Mouse (Mus musculus) heart, embryonic 11.5 days (tissue): ENCODE measurements around the gene Dnajc16. TPM values are rescaled to one million over a fixed set of nuclear protein-coding genes. Genes with fewer than 3 reads are reported as not detected.

Experiments
- ATAC-seq: fragments of 200-750 bp; cut with Nextera tagmentation; replicated peaks from 2 replicates; pipeline ENCODE4 v1.8.0; 2017; ENCODE audit warnings: moderate library complexity; ENCODE audit not compliant: insufficient number of reproducible peaks, low FRiP score, low TSS enrichment
- H3K27ac ChIP-seq: fragments of 300-500 bp; sonication (generic); 2 replicates; pipeline ENCODE4 v1.5.1; 2014; ENCODE audit warnings: mild to moderate bottlenecking, low read depth, low read length
- H3K27me3 ChIP-seq: fragments of 300-500 bp; sonication (generic); 2 replicates; pipeline ENCODE4 v1.6.1; 2014; ENCODE audit warnings: mild to moderate bottlenecking, low read length, mixed read lengths; ENCODE audit not compliant: control insufficient read depth, insufficient read depth
- H3K36me3 ChIP-seq: fragments of 300-500 bp; sonication (generic); 2 replicates; pipeline ENCODE4 v1.6.1; 2014; ENCODE audit warnings: mild to moderate bottlenecking, low read length, moderate library complexity, mixed read lengths; ENCODE audit not compliant: control insufficient read depth, insufficient read depth
- H3K4me1 ChIP-seq: fragments of 300-500 bp; sonication (generic); 2 replicates; pipeline ENCODE4 v1.6.1; 2014; ENCODE audit warnings: low read length; ENCODE audit not compliant: control insufficient read depth, insufficient read depth
- H3K4me2 ChIP-seq: fragments of 300-500 bp; sonication (generic); 2 replicates; pipeline ENCODE4 v1.6.1; 2014; ENCODE audit warnings: mild to moderate bottlenecking, moderate library complexity
- H3K4me3 ChIP-seq: fragments of 300-500 bp; sonication (generic); 2 replicates; pipeline ENCODE4 v1.5.1; 2014; ENCODE audit warnings: low read depth, low read length
- H3K9ac ChIP-seq: fragments of 300-500 bp; sonication (generic); 2 replicates; pipeline ENCODE4 v1.6.1; 2014; ENCODE audit warnings: mild to moderate bottlenecking, low read depth, low read length, moderate library complexity
- H3K9me3 ChIP-seq: fragments of 300-500 bp; sonication (generic); replicated peaks from 2 replicates; pipeline ENCODE4 v1.6.1; 2016; ENCODE audit warnings: low read length; ENCODE audit not compliant: control insufficient read depth
- WGBS: fragments of 180-500 bp; shearing (Covaris S2); extraction: QIAGEN DNeasy Blood & Tissue Kit; methylation state at CpG from one replicate; pipeline ENCODE4 v1.1.7; 2014; ENCODE audit not compliant: insufficient replicate concordance; 5-methylcytosine and 5-hydroxymethylcytosine counted together
- polyA plus RNA-seq: library from polyadenylated mRNA; unstranded; fragments of >200 nt; fragmentation: Nextera tagmentation; extraction: Ambion mirVana; gene quantifications from 2 replicates; pipeline ENCODE4 v1.2.1, GENCODE M21; 2014

Dnajc16 gene
- polyA plus RNA-seq, 1 experiment from 2014 or later = 3.2 TPM

DNA sequence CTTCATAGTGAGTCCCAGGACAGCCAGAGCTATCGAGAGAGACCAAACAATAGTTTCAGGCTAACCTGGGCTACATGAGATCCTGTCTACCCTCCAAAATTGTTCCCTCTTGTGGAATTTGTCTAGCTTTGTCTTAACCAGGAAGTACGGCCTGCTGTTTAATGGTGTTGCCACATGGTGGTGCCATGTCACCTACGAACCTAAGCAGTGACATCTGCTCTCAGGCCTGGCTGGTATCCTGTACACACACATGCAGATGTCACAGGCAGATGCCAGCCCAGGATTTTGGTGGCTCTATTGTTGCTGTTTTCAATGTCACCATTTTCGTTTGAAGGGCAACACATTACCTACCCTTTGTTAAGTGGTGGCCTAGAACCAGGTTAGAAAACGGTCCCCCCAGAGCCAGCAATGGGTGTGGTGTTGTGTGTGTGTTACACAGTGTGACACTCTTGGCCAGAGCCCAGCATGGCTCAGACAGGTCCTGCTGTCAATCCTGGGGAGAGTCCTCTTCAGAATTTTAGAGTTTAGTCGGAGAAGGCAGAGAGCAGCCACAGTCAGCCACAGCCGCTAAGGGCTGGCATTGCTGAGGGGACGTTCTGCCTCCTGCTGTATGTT is 19.2 kb upstream of the Dnajc16 start:
- Histone ChIP-seq H3K36me3 (peaks cover 43% of the 10 kb centered on the region), H3K4me1 (no peaks in the 10 kb centered on the region), H3K4me2 (no peak overlapping the region), H3K4me3 (no peak overlapping the region), H3K9me3 (no peaks in the 10 kb centered on the region), H3K27me3 (no peaks in the 10 kb centered on the region), H3K27ac (no peak overlapping the region), H3K9ac (no peak overlapping the region)
- no peak for ATAC-seq
- WGBS = 75% methylated on average over 8 of the region's 8 CpGs

DNA sequence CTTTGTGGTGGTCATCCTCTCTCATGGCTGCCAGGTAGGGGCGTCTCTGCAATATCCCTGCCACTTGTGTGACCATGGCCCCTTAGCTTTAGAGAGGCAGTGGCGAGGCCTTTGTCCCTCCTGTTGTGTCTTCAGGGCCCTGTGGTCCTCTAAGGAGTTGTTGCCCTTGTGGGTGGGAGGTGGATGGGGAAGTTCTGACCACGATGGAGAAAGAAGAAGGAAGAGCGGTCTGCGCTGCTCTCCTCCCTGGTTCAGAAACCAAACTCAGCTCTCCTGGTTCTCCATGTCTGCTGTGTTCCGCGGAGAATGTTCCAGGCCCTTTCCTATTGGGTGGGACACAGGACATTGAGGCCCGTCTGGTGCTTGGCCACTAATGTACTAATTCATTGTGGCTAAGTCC is 15.2 kb upstream of the Dnajc16 start:
- H3K36me3 ChIP-seq = peaks cover 39% of the 10 kb centered on the region

GRCm38 (mm10) chr4:141804105-141804504 is 13.4 kb upstream of the Dnajc16 start:
- peaks cover 31% of the 10 kb centered on the region for H3K36me3 ChIP-seq

More for the DNA sequence above, 15.2 kb upstream of the Dnajc16 start:
- no peak overlapping the region for H3K4me2 ChIP-seq
- H3K4me3 ChIP-seq = no peak overlapping the region
- no peaks in the 10 kb centered on the region for H3K4me1 ChIP-seq
- no peaks in the 10 kb centered on the region for H3K27me3 ChIP-seq
- no peak overlapping the region for H3K27ac ChIP-seq
- ATAC-seq = no peak
- 91% methylated on average over 8 of the region's 8 CpGs for WGBS
- H3K9ac ChIP-seq = no peak overlapping the region
- H3K9me3 ChIP-seq = no peaks in the 10 kb centered on the region

GRCm38 (mm10) chr4:141797545-141797944 is 6.8 kb upstream of the Dnajc16 start:
- Histone ChIP-seq H3K4me2 (no peak overlapping the region), H3K27me3 (no peaks in the 10 kb centered on the region), H3K36me3 (peaks cover 5% of the 10 kb centered on the region), H3K4me1 (peaks cover 8% of the 10 kb centered on the region), H3K9me3 (no peaks in the 10 kb centered on the region), H3K27ac (no peak overlapping the region), H3K9ac (no peak overlapping the region), H3K4me3 (no peak overlapping the region)
- 84% methylated on average over 5 of the region's 5 CpGs for WGBS
- ATAC-seq = no peak

More at GRCm38 (mm10) chr4:141804105-141804504, 13.4 kb upstream of the Dnajc16 start:
- Histone ChIP-seq H3K27ac (no peak overlapping the region), H3K27me3 (no peaks in the 10 kb centered on the region), H3K9ac (no peak overlapping the region), H3K9me3 (no peaks in the 10 kb centered on the region), H3K4me1 (no peaks in the 10 kb centered on the region), H3K4me3 (no peak overlapping the region), H3K4me2 (no peak overlapping the region)
- ATAC-seq = no peak
- WGBS = 82% methylated on average over 4 of the region's 4 CpGs

DNA sequence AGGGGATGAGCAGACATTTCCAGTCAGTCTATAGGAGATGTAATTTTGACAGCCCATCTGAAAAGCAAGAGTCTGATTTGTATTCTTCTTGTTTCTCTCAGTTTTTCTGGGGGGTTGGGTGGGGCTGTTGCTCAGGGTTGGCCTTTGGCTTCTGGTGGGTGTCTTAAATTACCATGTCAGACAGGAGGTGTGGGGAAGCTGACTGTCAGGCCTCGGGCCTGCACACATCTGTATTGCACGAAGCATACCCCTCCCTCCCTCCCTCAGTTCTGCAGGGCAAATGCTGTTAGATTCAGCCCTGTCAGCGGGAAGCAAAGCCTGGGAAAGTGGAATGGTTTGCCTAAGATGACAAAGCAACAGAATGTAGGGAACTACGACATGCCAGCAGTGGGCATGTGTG is 6.2 kb upstream of the Dnajc16 start:
- Histone ChIP-seq H3K27me3 (no peaks in the 10 kb centered on the region), H3K9me3 (no peaks in the 10 kb centered on the region), H3K9ac (no peak overlapping the region), H3K4me1 (peaks cover 8% of the 10 kb centered on the region), H3K4me3 (no peak overlapping the region), H3K4me2 (no peak overlapping the region), H3K27ac (no peak overlapping the region), H3K36me3 (peaks cover 5% of the 10 kb centered on the region)
- WGBS = 85% methylated on average over 4 of the region's 4 CpGs
- no peak for ATAC-seq

GRCm38 (mm10) chr4:141796356-141796755 is 5.6 kb upstream of the Dnajc16 start:
- no peak overlapping the region for H3K27ac ChIP-seq
- ATAC-seq = no peak
- H3K36me3 ChIP-seq = peaks cover 5% of the 10 kb centered on the region
- WGBS = 80% methylated on average over 7 of the region's 7 CpGs
- peaks cover 8% of the 10 kb centered on the region for H3K4me1 ChIP-seq
- no peaks in the 10 kb centered on the region for H3K9me3 ChIP-seq
- H3K9ac ChIP-seq = no peak overlapping the region
- H3K4me2 ChIP-seq = no peak overlapping the region
- H3K27me3 ChIP-seq = no peaks in the 10 kb centered on the region
- H3K4me3 ChIP-seq = no peak overlapping the region

GRCm38 (mm10) chr4:141794152-141794535 is 3.4 kb upstream of the Dnajc16 start:
- peak overlapping the region; percentile 74 for H3K4me3 ChIP-seq
- no peaks in the 10 kb centered on the region for H3K27me3 ChIP-seq
- H3K9me3 ChIP-seq = no peaks in the 10 kb centered on the region
- ATAC-seq = no peak
- 12% methylated on average over 5 of the region's 5 CpGs for WGBS
- H3K9ac ChIP-seq = peak overlapping the region; percentile 80
- H3K27ac ChIP-seq = peak overlapping the region; percentile 95
- H3K36me3 ChIP-seq = peaks cover 5% of the 10 kb centered on the region
- peaks cover 14% of the 10 kb centered on the region for H3K4me1 ChIP-seq
- H3K4me2 ChIP-seq = peak overlapping the region; percentile 63

DNA sequence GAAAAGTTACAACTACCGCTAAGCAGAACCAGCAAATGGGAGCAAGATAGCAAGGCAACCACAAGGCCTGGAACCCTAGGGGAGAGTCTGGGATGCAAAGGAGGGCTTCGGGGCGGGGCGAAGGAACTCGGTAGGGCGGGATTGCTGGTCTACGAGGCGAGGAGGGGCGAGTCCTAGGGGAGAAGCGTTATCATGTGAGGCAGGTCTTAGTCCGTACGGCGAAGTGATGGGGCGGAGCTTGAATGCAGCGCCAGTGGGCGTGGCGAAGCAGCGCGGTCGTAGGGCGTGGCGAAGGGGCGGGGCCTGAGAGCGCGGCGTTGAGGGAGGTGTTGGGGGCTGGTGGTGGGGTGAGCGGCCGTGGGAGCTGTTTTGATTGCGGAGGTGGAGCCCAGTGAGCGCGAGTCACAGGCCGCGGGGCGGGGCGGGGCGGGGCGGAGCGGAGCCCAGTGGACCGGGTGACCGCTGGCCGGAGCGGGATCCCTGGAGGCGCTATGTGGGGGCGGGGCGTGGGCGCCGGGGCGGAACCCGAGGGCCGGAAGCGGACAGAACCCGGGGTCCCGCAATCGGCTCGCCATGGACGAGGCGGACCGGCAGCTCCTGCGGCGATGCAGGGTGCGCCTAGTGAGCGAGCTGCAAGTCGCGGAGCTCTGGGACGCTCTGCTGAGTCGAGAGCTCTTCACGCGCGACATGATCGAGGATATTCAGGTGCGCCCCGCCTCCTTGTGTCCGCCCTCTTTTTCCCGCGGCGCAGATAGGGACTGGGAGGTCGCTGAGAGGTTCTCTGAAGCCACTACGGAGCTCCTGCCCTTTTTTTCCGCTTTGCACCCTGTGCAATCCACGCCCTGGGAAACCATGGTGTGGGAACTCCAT is 2.8 kb upstream of the Dnajc16 start, which contains the start of gene Casp9:
Gene Casp9, plus strand, starts transcription at position 331 of the 870 bp plus-strand sequence.
- H3K27ac ChIP-seq = peak within 1 kb of the TSS; percentile 95
- H3K9me3 ChIP-seq = no peaks in the 10 kb centered on the region
- under 1% methylated on average over 78 of the region's 80 CpGs for WGBS
- H3K36me3 ChIP-seq = peaks cover 5% of the 10 kb centered on the region
- H3K9ac ChIP-seq = peak within 1 kb of the TSS; percentile 80
- peak; percentile 89 for ATAC-seq
- H3K4me1 ChIP-seq = peaks cover 14% of the 10 kb centered on the region
- H3K4me3 ChIP-seq = peak within 1 kb of the TSS; percentile 74
- no peaks in the 10 kb centered on the region for H3K27me3 ChIP-seq
- peak within 1 kb of the TSS; percentile 63 for H3K4me2 ChIP-seq
